9 mouse cellular contexts compared by ENCODE assay signal in genomic region chr13:3670039-3670438, GRCm38 (mm10). TPM values are rescaled to one million over a fixed set of nuclear protein-coding genes. Genes with fewer than 3 reads are reported as not detected.
DNase-seq lines count a peak whose midpoint lies in the region; ATAC-seq and TF ChIP-seq lines count a peak whose summit lies in the region.
"Had no signal": no experiment of that assay in that cellular context is flagged by ENCODE, and none has a peak within 500 bp of the region (broad histone marks: within the 10 kb centered on the region; RNA-seq: fewer than 3 reads in every experiment).

No protein-coding gene starts in this region.

- DNase-seq in Patski (ENCODE audit: low read depth, low spot score): peak; percentile 76
- DNase-seq in brain, adult 2 months (ENCODE audit: low read depth, low spot score): peak; percentile 24
- peak; percentile 18 for DNase-seq in heart, postnatal 25 days (ENCODE audit: low spot score)
- peak; percentile 71 for DNase-seq in liver, adult 2 months (ENCODE audit: extremely low read depth, low read depth, low spot score)
- no peak for DNase-seq in layer of hippocampus, adult 9-11 months
- no peak for DNase-seq in left cerebral cortex, adult 18-20 months (ENCODE audit: low spot score in 2 of 2)
- DNase-seq in spleen, adult 18-20 months: no peak

- no peak for TF ChIP-seq POLR2A in liver, adult 2 months (IDR thresholded peaks at IDR 0.05; ENCODE audit: extremely low read depth, insufficient read depth, low read length)

- H3K4me1 ChIP-seq in liver, adult 2 months (ENCODE audit: control insufficient read depth, insufficient read depth, low read length): peaks cover 9% of the 10 kb centered on the region
- no peaks in the 10 kb centered on the region for H3K4me1 ChIP-seq in forebrain, embryonic 15.5 days
- H3K4me1 ChIP-seq: hindbrain, embryonic 15.5 days had no signal

- intact Hi-C loops in heart, postnatal 25 days (cut with DNase I): no loop called here

- 10% methylated on average over 1 of the region's 1 CpGs for WGBS in liver, adult 2 months
- 87% methylated on average over 1 of the region's 1 CpGs for WGBS in forebrain, embryonic 15.5 days

- H3K9ac ChIP-seq in liver, adult 2 months (ENCODE audit: low read depth, low read length): no peak overlapping the region
- H3K9ac ChIP-seq in forebrain, embryonic 15.5 days (replicated peaks): no peak overlapping the region
- H3K9ac ChIP-seq: hindbrain, embryonic 15.5 days had no signal

- H3K9me3 ChIP-seq in forebrain, embryonic 15.5 days: no peaks in the 10 kb centered on the region
- H3K9me3 ChIP-seq: hindbrain, embryonic 15.5 days had no signal

- no peaks in the 10 kb centered on the region for H3K79me2 ChIP-seq in liver, adult 2 months (ENCODE audit: control insufficient read depth, insufficient read depth, low read length)

- POLR2A ChIA-PET in Patski (lab: Charles Lee): interaction anchor here (1.0 to 2.0 kb wide), 5 partner anchors 9 to 224 kb away, joined by 3 to 7 read pairs (median 4); no protein-coding TSS in a partner anchor

- no peaks in the 10 kb centered on the region for H3K36me3 ChIP-seq in liver, adult 2 months (ENCODE audit: control insufficient read depth, insufficient read depth, low read length)
- no peaks in the 10 kb centered on the region for H3K36me3 ChIP-seq in forebrain, embryonic 15.5 days
- H3K36me3 ChIP-seq: hindbrain, embryonic 15.5 days had no signal

- TF ChIP-seq CTCF in Patski (IDR thresholded peaks at IDR 0.05): no peak
- no peak for TF ChIP-seq CTCF in liver, adult 2 months (IDR thresholded peaks at IDR 0.05; ENCODE audit: low read depth, low read length)

- H3K27me3 ChIP-seq in Patski: no peaks in the 10 kb centered on the region
- H3K27me3 ChIP-seq in liver, adult 2 months (ENCODE audit: control insufficient read depth, insufficient read depth, low read length): no peaks in the 10 kb centered on the region
- no peaks in the 10 kb centered on the region for H3K27me3 ChIP-seq in forebrain, embryonic 15.5 days
- H3K27me3 ChIP-seq: hindbrain, embryonic 15.5 days had no signal

- CTCF ChIA-PET in Patski (lab: Charles Lee): interaction anchor here (0.6 to 2.4 kb wide), 5 partner anchors 8 to 226 kb away, joined by 3 to 9 read pairs (median 3); no protein-coding TSS in a partner anchor

- in situ Hi-C loops in Patski (cut with MboI; ENCODE audit: low pct_unique_long_range_greater_than_20kb): loop anchor here (25.0 kb wide), 2 partner anchors 617 to 917 kb away; partner anchors contain the start of gene Akr1c12

- ATAC-seq in Patski: peak; percentile 37
- no peak for ATAC-seq in forebrain, embryonic 15.5 days (replicated peaks)

- no peak overlapping the region for H3K27ac ChIP-seq in liver, adult 2 months (replicated peaks; ENCODE audit: insufficient read depth, low read depth, low read length)
- no peak overlapping the region for H3K27ac ChIP-seq in forebrain, embryonic 15.5 days (replicated peaks)
- H3K27ac ChIP-seq: hindbrain, embryonic 15.5 days had no signal

- no peak overlapping the region for H3K4me3 ChIP-seq in liver, adult 2 months (ENCODE audit: insufficient read depth, low read depth, low read length)
- H3K4me3 ChIP-seq in forebrain, embryonic 15.5 days: no peak overlapping the region
- H3K4me3 ChIP-seq: hindbrain, embryonic 15.5 days had no signal

- no peak overlapping the region for H3K4me2 ChIP-seq in forebrain, embryonic 15.5 days (replicated peaks)
- H3K4me2 ChIP-seq: hindbrain, embryonic 15.5 days had no signal

RNA-seq across cellular contexts. Expression of gene Asb13, which starts 36.2 kb away (rescaled TPM):
- polyA plus RNA-seq in Patski (2021): 14.2 TPM
- 1 to 10 TPM; 7.0 to 9.6 TPM for total RNA-seq in heart, postnatal 25 days (2021)
- total RNA-seq in liver, adult 2 months (2014; rRNA removed): 14.7 and 19.0 TPM in 2 replicates
- 34.9 and 35.2 TPM in 2 replicates for polyA plus RNA-seq in liver, adult 2 months (2012; rRNA removed)
- polyA plus RNA-seq in forebrain, embryonic 15.5 days (2015; fragmentation: Nextera tagmentation; extraction: Ambion mirVana): 13.1 and 17.6 TPM in 2 replicates
- total RNA-seq in left cerebral cortex, adult 18-20 months (2021): 10 to 100 TPM; 47.9 to 49.8 TPM

RNA-seq across cellular contexts. Expression of gene Fam208b, which starts 59.1 kb away (rescaled TPM):
- polyA plus RNA-seq in Patski (2021): 26.3 TPM
- 10 to 100 TPM; 11.1 to 13.1 TPM for total RNA-seq in heart, postnatal 25 days (2021)
- 10.8 and 12.2 TPM in 2 replicates for total RNA-seq in liver, adult 2 months (2014; rRNA removed)
- 0.90 and 1.5 TPM in 2 replicates for polyA plus RNA-seq in liver, adult 2 months (2012; rRNA removed)
- 18.9 and 21.3 TPM in 2 replicates for polyA plus RNA-seq in forebrain, embryonic 15.5 days (2015; fragmentation: Nextera tagmentation; extraction: Ambion mirVana)
- 10 to 100 TPM; 24.3 to 29.0 TPM for total RNA-seq in left cerebral cortex, adult 18-20 months (2021)

Comparison
In these comparisons a context has a peak if more than half of its experiments do, and no peak if none do; other contexts are left out.
1. DNase-seq: peak in Patski (single experiment), brain, adult 2 months (single experiment), heart, postnatal 25 days (single experiment) and liver, adult 2 months (single experiment); none in layer of hippocampus, adult 9-11 months (single experiment), left cerebral cortex, adult 18-20 months (0 of 2) and spleen, adult 18-20 months (0 of 2).